Mouse (Mus musculus): ENCODE measurements around the gene Gjd2.

DNA sequence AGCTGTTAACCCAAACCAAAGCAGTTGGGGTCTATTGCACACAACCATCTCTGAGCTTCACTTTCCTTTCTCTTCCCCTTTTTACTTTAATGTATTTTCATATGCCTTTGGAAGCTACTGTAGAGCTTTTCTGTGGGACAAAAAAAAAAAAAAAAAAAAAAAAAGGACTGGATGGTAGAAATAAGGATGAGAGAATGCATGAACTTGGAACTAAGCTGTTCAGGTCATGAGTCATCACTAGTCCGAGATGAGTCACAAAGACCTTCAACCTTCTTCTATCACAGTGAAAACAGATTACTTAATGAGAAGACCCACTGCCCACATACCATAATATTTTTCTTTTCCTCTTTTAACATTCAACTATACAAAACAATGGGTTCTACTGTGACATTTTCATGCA is 46.2 kb upstream of the Gjd2 start:
- TF ChIP-seq TAL1 (conservative IDR thresholded peaks at IDR 0.05; ENCODE audit: low read depth, low read length), result no peak
- TF ChIP-seq CTCF (IDR thresholded peaks at IDR 0.05; ENCODE audit: low read depth, low read length), result no peak

All from G1E (cell line).